Mouse (Mus musculus): Measurements from ENCODE around the gene Hmcn1. TPM values are rescaled to one million over a fixed set of nuclear protein-coding genes. Genes with fewer than 3 reads are reported as not detected.

The Hmcn1 gene
- total and polyA plus RNA-seq, 2 experiments = 1.0 to 2.7 TPM

- Histone ChIP-seq H3K4me1 (ENCODE audit: control insufficient read depth, insufficient read depth, low read length) (no peaks in the 10 kb centered on the region), H3K9ac (ENCODE audit: low read depth, low read length) (peak overlapping the region; percentile 61; the same call in 1 of the 2 replicates), H3K79me2 (ENCODE audit: control insufficient read depth, insufficient read depth, low read length) (no peaks in the 10 kb centered on the region), H3K4me3 (ENCODE audit: insufficient read depth, low read depth, low read length) (peak overlapping the region; percentile 42), H3K36me3 (ENCODE audit: control insufficient read depth, insufficient read depth, low read length) (no peaks in the 10 kb centered on the region), H3K27ac (replicated peaks; ENCODE audit: insufficient read depth, low read depth, low read length) (peak overlapping the region; percentile 8; the same call in 1 of the 2 replicates), H3K27me3 (ENCODE audit: control insufficient read depth, insufficient read depth, low read length) (no peaks in the 10 kb centered on the region; the same call in 1 of the 2 replicates)
- TF ChIP-seq POLR2A (IDR thresholded peaks at IDR 0.05; ENCODE audit: extremely low read depth, insufficient read depth, low read length) = no peak
- no peak for TF ChIP-seq CTCF (IDR thresholded peaks at IDR 0.05; ENCODE audit: low read depth, low read length)
- DNase-seq (ENCODE audit: extremely low read depth, low read depth, low spot score) = no peak
- WGBS = 11% methylated on average over 10 of the region's 10 CpGs
Observed at GRCm38 (mm10) chr1:150991745-150992554, 1.3 kb downstream of the Hmcn1 start.

- no peak overlapping the region for H3K4me3 ChIP-seq (ENCODE audit: insufficient read depth, low read depth, low read length)
- 0 out of 2 replicates have a peak overlapping the region, but pooled peaks have one; percentile 24 for H3K27ac ChIP-seq (replicated peaks; ENCODE audit: insufficient read depth, low read depth, low read length)
- 58% methylated on average over 4 of the region's 4 CpGs for WGBS
- TF ChIP-seq CTCF (IDR thresholded peaks at IDR 0.05; ENCODE audit: low read depth, low read length) = no peak
- H3K9ac ChIP-seq (ENCODE audit: low read depth, low read length) = no peak overlapping the region
- H3K79me2 ChIP-seq (ENCODE audit: control insufficient read depth, insufficient read depth, low read length) = no peaks in the 10 kb centered on the region
- no peaks in the 10 kb centered on the region for H3K4me1 ChIP-seq (ENCODE audit: control insufficient read depth, insufficient read depth, low read length)
- no peak for DNase-seq (ENCODE audit: extremely low read depth, low read depth, low spot score)
- no peaks in the 10 kb centered on the region for H3K27me3 ChIP-seq (ENCODE audit: control insufficient read depth, insufficient read depth, low read length)
- no peaks in the 10 kb centered on the region for H3K36me3 ChIP-seq (ENCODE audit: control insufficient read depth, insufficient read depth, low read length)
Observed at GRCm38 (mm10) chr1:150984888-150985287, 8.3 kb downstream of the Hmcn1 start.

- Histone ChIP-seq H3K4me1 (ENCODE audit: control insufficient read depth, insufficient read depth, low read length) (no peaks in the 10 kb centered on the region), H3K27ac (replicated peaks; ENCODE audit: insufficient read depth, low read depth, low read length) (no peak overlapping the region), H3K9ac (ENCODE audit: low read depth, low read length) (no peak overlapping the region), H3K4me3 (ENCODE audit: insufficient read depth, low read depth, low read length) (no peak overlapping the region), H3K36me3 (ENCODE audit: control insufficient read depth, insufficient read depth, low read length) (no peaks in the 10 kb centered on the region), H3K79me2 (ENCODE audit: control insufficient read depth, insufficient read depth, low read length) (no peaks in the 10 kb centered on the region), H3K27me3 (ENCODE audit: control insufficient read depth, insufficient read depth, low read length) (no peaks in the 10 kb centered on the region)
- DNase-seq (ENCODE audit: extremely low read depth, low read depth, low spot score) = no peak
- 76% methylated on average over 6 of the region's 6 CpGs for WGBS
- TF ChIP-seq CTCF (IDR thresholded peaks at IDR 0.05; ENCODE audit: low read depth, low read length) (no peak), POLR2A (IDR thresholded peaks at IDR 0.05; ENCODE audit: extremely low read depth, insufficient read depth, low read length) (no peak)
Observed at GRCm38 (mm10) chr1:150984092-150984503, 9.1 kb downstream of the Hmcn1 start.

GRCm38 (mm10) chr1:150978651-150979050, 14.6 kb downstream of the Hmcn1 start:
- 87% methylated on average over 3 of the region's 3 CpGs for WGBS
- H3K9ac ChIP-seq (ENCODE audit: low read depth, low read length) = no peak overlapping the region

GRCm38 (mm10) chr1:150976263-150976662, 17.0 kb downstream of the Hmcn1 start:
- Histone ChIP-seq H3K4me3 (ENCODE audit: insufficient read depth, low read depth, low read length) (no peak overlapping the region), H3K79me2 (ENCODE audit: control insufficient read depth, insufficient read depth, low read length) (no peaks in the 10 kb centered on the region), H3K9ac (ENCODE audit: low read depth, low read length) (no peak overlapping the region), H3K4me1 (ENCODE audit: control insufficient read depth, insufficient read depth, low read length) (no peaks in the 10 kb centered on the region; the same call in 1 of the 2 replicates), H3K36me3 (ENCODE audit: control insufficient read depth, insufficient read depth, low read length) (no peaks in the 10 kb centered on the region), H3K27ac (replicated peaks; ENCODE audit: insufficient read depth, low read depth, low read length) (no peak overlapping the region), H3K27me3 (ENCODE audit: control insufficient read depth, insufficient read depth, low read length) (no peaks in the 10 kb centered on the region; the same call in 1 of the 2 replicates)
- TF ChIP-seq CTCF (IDR thresholded peaks at IDR 0.05; ENCODE audit: low read depth, low read length) = no peak
- no peak for TF ChIP-seq POLR2A (IDR thresholded peaks at IDR 0.05; ENCODE audit: extremely low read depth, insufficient read depth, low read length)
- 34% methylated on average over 2 of the region's 2 CpGs for WGBS
- DNase-seq (ENCODE audit: extremely low read depth, low read depth, low spot score) = peak; percentile 16

More at GRCm38 (mm10) chr1:150978651-150979050, 14.6 kb downstream of the Hmcn1 start:
- no peak for TF ChIP-seq POLR2A (IDR thresholded peaks at IDR 0.05; ENCODE audit: extremely low read depth, insufficient read depth, low read length)
- TF ChIP-seq CTCF (IDR thresholded peaks at IDR 0.05; ENCODE audit: low read depth, low read length) = no peak
- no peak overlapping the region for H3K4me3 ChIP-seq (ENCODE audit: insufficient read depth, low read depth, low read length)
- H3K27ac ChIP-seq (replicated peaks; ENCODE audit: insufficient read depth, low read depth, low read length) = no peak overlapping the region
- DNase-seq (ENCODE audit: extremely low read depth, low read depth, low spot score) = no peak
- no peaks in the 10 kb centered on the region; the same call in 1 of the 2 replicates for H3K4me1 ChIP-seq (ENCODE audit: control insufficient read depth, insufficient read depth, low read length)
- H3K36me3 ChIP-seq (ENCODE audit: control insufficient read depth, insufficient read depth, low read length) = no peaks in the 10 kb centered on the region
- no peaks in the 10 kb centered on the region; the same call in 1 of the 2 replicates for H3K27me3 ChIP-seq (ENCODE audit: control insufficient read depth, insufficient read depth, low read length)
- no peaks in the 10 kb centered on the region for H3K79me2 ChIP-seq (ENCODE audit: control insufficient read depth, insufficient read depth, low read length)
